Mouse (Mus musculus) kidney, embryonic 16.5 days (tissue): ENCODE measurements around the gene Dip2b. TPM values are rescaled to one million over a fixed set of nuclear protein-coding genes. Genes with fewer than 3 reads are reported as not detected.
"Not testable (repeated sequence)": the region's sequence is repeated elsewhere in the genome, so short reads cannot be mapped to it uniquely, and the experiment has no call there.

Experiments used
- ATAC-seq: fragments of 200-750 bp; cut with Nextera tagmentation; 2 replicates; pipeline ENCODE4 v1.8.0; 2017; ENCODE audit warnings: moderate TSS enrichment; ENCODE audit not compliant: low FRiP score, low TSS enrichment
- H3K27ac ChIP-seq: fragments of 300-500 bp; sonication (generic); 2 replicates; pipeline ENCODE4 v1.5.1; 2014; ENCODE audit warnings: low read length
- H3K27me3 ChIP-seq: fragments of 300-500 bp; sonication (generic); 2 replicates; pipeline ENCODE4 v1.6.1; 2014; ENCODE audit warnings: low read length, control low read depth, mixed read lengths; ENCODE audit not compliant: insufficient read depth
- H3K36me3 ChIP-seq: fragments of 300-500 bp; sonication (generic); 2 replicates; pipeline ENCODE4 v1.6.1; 2014; ENCODE audit warnings: low read length, control low read depth, mixed read lengths; ENCODE audit not compliant: insufficient read depth
- H3K4me1 ChIP-seq: fragments of 300-500 bp; sonication (generic); 2 replicates; pipeline ENCODE4 v1.6.1; 2014; ENCODE audit warnings: low read length, control low read depth, mixed read lengths; ENCODE audit not compliant: insufficient read depth
- H3K4me2 ChIP-seq: fragments of 300-500 bp; sonication (generic); replicated peaks from 2 replicates; pipeline ENCODE4 v1.6.1; 2014; ENCODE audit warnings: low read depth, low read length
- H3K4me3 ChIP-seq: fragments of 300-500 bp; sonication (generic); 2 replicates; pipeline ENCODE4 v1.5.1; 2014; ENCODE audit warnings: mild to moderate bottlenecking, low read length
- H3K9ac ChIP-seq: fragments of 300-500 bp; sonication (generic); replicated peaks from 2 replicates; pipeline ENCODE4 v1.6.1; 2014; ENCODE audit warnings: low read length
- H3K9me3 ChIP-seq: fragments of 300-500 bp; sonication (generic); 2 replicates; pipeline ENCODE4 v1.6.1; 2016; ENCODE audit warnings: low read length, control low read depth
- WGBS: fragments of 180-500 bp; shearing (Covaris S2); extraction: QIAGEN DNeasy Blood & Tissue Kit; methylation state at CpG from one replicate; pipeline ENCODE4 v1.1.7; 2014; 5-methylcytosine and 5-hydroxymethylcytosine counted together
- polyA plus RNA-seq: library from polyadenylated mRNA; unstranded; fragments of >200 nt; fragmentation: Nextera tagmentation; extraction: Ambion mirVana; gene quantifications from 2 replicates; pipeline ENCODE4 v1.2.1, GENCODE M21; 2015

The Dip2b gene
- polyA plus RNA-seq, 1 experiment from 2014 or later = 8.8 TPM

DNA sequence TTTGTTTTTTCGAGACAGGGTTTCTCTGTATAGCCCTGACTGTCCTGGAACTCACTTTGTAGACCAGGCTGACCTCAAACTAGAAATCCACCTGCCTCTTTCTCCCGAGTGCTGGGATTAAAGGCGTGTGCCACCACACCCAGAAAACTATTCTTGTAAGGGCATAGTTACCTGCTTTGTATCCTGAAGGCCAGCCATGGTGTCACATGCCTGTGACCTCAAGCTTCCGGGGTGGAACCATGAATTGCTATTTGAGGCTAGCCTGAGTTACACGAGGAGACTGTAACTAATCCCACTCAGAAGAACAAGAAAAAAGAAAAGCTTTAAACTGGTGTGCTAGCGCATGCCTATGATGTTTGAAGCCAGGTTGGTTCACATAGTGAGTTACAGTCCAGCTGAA is 217.9 kb downstream of the Dip2b start:
- no peak overlapping the region for H3K4me3 ChIP-seq
- WGBS = 85% methylated on average over 6 of the region's 6 CpGs
- peaks cover 66% of the 10 kb centered on the region for H3K36me3 ChIP-seq
- no peak overlapping the region for H3K4me2 ChIP-seq
- no peaks in the 10 kb centered on the region for H3K4me1 ChIP-seq
- no peak overlapping the region for H3K9ac ChIP-seq
- H3K27me3 ChIP-seq = no peaks in the 10 kb centered on the region
- no peak overlapping the region for H3K27ac ChIP-seq
- no peaks in the 10 kb centered on the region for H3K9me3 ChIP-seq
- ATAC-seq = no peak

DNA sequence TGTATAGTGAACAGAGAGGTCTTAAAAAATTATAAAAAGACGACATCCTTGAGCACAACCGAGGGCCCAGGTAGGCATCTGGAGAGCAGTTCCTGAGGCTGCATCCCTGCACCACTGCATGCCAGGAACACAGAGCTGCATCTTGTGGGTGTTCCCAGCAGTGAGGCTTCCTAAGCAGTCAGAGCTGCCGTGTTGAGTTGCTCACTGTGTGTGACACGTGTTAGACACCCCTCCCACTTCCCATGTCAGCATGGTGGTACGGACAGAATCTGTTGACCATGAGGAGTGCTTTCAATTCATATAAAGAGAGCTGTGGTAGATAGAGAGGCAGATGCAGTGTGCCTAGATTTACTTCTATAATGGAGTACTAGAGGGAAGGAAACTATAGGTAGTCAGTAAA is 218.8 kb downstream of the Dip2b start:
- H3K27me3 ChIP-seq = no peaks in the 10 kb centered on the region
- H3K36me3 ChIP-seq = peaks cover 61% of the 10 kb centered on the region
- WGBS = 90% methylated on average over 5 of the region's 5 CpGs
- H3K4me1 ChIP-seq = no peaks in the 10 kb centered on the region
- H3K4me3 ChIP-seq = no peak overlapping the region
- ATAC-seq = no peak
- no peak overlapping the region for H3K4me2 ChIP-seq
- no peak overlapping the region for H3K9ac ChIP-seq
- H3K9me3 ChIP-seq = no peaks in the 10 kb centered on the region
- H3K27ac ChIP-seq = no peak overlapping the region

DNA sequence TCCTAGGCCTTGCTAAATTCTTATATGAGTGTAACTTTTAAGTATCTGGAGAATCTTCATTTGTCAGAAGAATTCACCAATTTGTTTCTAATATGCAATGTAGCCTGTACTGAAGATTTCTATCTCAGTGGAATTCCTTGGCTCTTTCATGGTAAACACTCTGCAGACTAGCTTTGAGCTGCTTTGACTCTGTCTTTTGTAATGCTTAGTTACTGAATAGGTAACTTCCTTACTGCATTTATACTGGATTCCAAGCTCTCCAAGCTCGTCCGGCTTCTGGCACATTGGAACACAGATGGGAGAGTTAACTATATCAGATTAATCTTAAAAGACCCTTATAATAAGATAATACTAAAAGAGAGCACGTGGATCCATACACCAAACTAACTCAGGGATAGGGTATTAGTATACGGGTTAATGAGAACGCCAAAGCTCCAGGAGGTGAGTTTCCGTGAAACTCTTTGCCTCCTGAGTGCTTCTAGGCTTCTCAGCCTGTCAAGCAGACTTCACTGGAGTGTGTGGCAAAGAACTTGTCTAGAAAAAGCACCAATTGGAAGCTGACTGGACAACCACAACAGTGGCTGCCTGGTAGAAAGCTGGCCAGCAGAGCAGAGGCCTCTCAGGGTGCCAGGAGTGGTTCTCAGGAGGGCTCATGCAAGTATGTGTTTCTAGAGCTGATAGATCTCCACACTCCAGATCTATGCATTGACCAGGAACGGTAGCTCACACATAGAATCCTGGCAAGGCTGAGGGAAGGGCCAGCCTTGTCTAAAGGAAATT is 220.4 kb downstream of the Dip2b start:
- no peak for ATAC-seq
- 96% methylated on average over 7 of the region's 7 CpGs for WGBS
- peaks cover 51% of the 10 kb centered on the region for H3K36me3 ChIP-seq

DNA sequence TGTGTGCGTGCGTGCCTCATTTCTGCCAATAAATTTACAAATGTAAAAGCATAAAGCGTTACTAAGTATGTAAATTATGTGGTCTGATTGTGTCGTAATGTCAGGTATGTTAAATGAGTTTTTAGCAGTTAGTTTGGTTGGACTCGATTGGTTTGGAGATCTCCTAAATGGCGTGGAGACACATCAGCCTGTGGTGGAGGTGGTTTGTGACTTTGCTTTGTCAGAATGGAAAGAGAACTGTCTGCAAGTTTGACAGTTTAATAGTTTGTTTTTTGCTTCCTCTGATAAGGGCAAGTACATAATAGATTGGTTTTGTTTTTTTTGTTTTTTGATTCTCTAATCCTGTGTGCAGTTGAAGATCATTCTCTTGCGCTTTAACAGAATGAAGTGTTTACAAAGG is 221.9 kb downstream of the Dip2b start:
- H3K4me1 ChIP-seq, H3K27ac ChIP-seq, H3K9ac ChIP-seq, H3K4me2 ChIP-seq, H3K27me3 ChIP-seq, H3K9me3 ChIP-seq, H3K4me3 ChIP-seq, ATAC-seq: not testable (repeated sequence)
- WGBS = 91% methylated on average over 7 of the region's 7 CpGs
- H3K36me3 ChIP-seq = peaks cover 36% of the 10 kb centered on the region

More for the DNA sequence above, 220.4 kb downstream of the Dip2b start:
- Histone ChIP-seq H3K9ac (no peak overlapping the region), H3K4me3 (no peak overlapping the region), H3K4me2 (no peak overlapping the region), H3K9me3 (no peaks in the 10 kb centered on the region), H3K27me3 (no peaks in the 10 kb centered on the region), H3K4me1 (no peaks in the 10 kb centered on the region), H3K27ac (no peak overlapping the region)

DNA sequence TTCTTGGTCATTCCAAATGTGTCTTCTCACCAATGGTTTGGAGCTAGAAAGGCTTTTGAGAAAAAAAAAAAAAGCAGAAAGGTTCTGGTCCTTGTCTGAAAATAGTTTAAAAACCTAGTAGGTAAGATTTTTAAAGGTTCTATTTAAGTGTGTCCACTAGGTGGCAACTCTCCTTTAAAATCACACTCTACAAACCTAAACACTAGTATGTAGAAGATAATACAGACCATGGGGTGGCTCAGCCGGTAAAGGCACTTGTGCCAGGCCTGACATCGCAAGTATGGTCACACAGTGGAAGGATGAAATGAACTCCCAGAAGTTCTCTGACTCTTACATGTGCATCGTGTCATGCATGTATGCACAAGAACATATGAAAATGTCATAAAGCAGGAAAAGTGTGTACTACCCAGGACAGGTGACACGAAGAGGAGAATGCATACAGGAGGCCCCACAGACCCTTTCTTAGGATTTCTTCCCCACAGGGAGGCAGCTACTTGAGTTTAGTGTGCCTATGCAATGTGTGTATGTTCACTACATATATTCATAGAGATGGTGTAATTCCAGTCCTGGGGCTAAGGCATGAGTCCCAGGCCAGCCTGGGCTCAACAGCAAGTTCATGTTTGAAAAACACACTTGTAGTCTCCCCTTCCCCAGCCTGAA is 224.9 kb downstream of the Dip2b start:
- Histone ChIP-seq H3K4me1 (no peaks in the 10 kb centered on the region), H3K9ac (no peak overlapping the region), H3K27ac (no peak overlapping the region), H3K36me3 (peaks cover 11% of the 10 kb centered on the region), H3K4me2 (no peak overlapping the region), H3K4me3 (no peak overlapping the region), H3K27me3 (no peaks in the 10 kb centered on the region), H3K9me3 (no peaks in the 10 kb centered on the region)
- WGBS = 25% methylated on average over 4 of the region's 4 CpGs
- no peak for ATAC-seq

DNA sequence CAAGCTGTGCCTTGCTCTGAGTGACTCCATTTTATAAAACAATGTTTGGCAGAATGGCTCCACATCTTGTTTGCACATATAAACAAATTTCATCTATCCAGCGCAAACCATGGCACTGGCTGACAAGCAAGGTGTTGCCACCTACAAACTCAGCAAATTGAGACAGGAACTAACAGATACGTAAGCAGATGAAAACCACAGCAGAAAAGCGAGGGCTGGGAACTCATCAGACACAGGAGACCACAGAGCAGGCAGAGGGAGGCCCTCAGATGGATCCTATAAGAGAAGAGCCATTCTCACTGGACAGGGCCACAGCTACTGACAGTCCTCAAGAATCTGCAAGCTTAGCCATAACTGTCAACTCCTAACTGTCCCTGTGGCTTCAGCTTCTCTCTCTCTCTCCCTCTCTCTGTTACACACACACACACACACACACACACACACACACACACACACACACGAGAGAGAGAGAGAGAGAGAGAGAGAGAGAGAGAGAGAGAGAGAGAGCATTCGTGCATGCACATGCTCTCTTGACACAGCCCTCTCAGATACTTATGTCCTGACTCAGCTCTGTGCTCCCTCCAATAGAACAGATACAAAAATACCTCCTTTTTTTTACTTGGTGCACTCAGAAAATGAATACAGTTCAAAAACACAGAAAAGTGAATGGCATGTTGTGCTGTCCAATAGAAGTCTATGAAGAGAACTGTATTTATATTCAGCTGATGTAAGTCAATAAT is 227.3 kb downstream of the Dip2b start:
- no peak overlapping the region for H3K27ac ChIP-seq
- no peak for ATAC-seq
- no peak overlapping the region for H3K4me2 ChIP-seq
- H3K4me1 ChIP-seq = no peaks in the 10 kb centered on the region
- H3K36me3 ChIP-seq = 0 out of 2 replicates have a peak, but pooled peaks cover 6% of the 10 kb centered on the region
- H3K27me3 ChIP-seq = no peaks in the 10 kb centered on the region
- H3K9ac ChIP-seq = no peak overlapping the region
- no peaks in the 10 kb centered on the region for H3K9me3 ChIP-seq
- H3K4me3 ChIP-seq = no peak overlapping the region
- WGBS = 84% methylated on average over 4 of the region's 5 CpGs

DNA sequence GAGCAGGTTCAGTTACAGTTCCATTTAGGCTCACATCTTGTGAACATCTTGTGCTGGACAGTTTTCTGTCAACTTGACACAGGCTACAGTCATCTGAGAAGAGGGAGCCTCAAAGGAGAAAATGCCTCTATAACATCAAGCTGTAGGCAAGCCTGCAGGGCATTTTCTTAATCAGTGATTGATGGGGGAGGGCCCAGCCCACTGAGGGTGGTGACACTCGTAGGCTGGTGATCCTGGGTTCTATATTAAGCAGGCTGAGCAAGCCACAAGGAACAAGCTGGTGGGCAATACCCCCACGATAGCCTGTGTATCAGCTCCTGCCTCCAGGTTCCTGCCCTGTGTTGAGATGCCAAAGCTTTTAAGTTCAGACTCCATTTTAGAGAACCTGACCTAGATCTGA is 230.5 kb downstream of the Dip2b start:
- no peaks in the 10 kb centered on the region for H3K4me1 ChIP-seq
- no peak overlapping the region for H3K4me2 ChIP-seq
- peaks cover 3% of the 10 kb centered on the region; the same call in 1 of the 2 replicates for H3K9me3 ChIP-seq
- H3K4me3 ChIP-seq = no peak overlapping the region
- H3K9ac ChIP-seq = no peak overlapping the region
- H3K27ac ChIP-seq = no peak overlapping the region
- H3K36me3 ChIP-seq = no peaks in the 10 kb centered on the region
- no peaks in the 10 kb centered on the region for H3K27me3 ChIP-seq
- ATAC-seq = no peak
- WGBS = 79% methylated on average over 2 of the region's 2 CpGs

Other genes starting within 250 kb of the Dip2b start
- gene Lima1, start 163.2 kb upstream of the Dip2b start, polyA plus RNA-seq = 54.7 and 62.1 TPM in 2 replicates
- gene Fam186a, start 71.6 kb upstream of the Dip2b start, polyA plus RNA-seq = 0.02 TPM in 1 of 2 replicates, not detected in the other
- 33.7 and 39.6 TPM in 2 replicates for gene Larp4, start 68.6 kb upstream of the Dip2b start, polyA plus RNA-seq
- 44.2 and 46.6 TPM in 2 replicates for gene Atf1, start 189.2 kb downstream of the Dip2b start, polyA plus RNA-seq
- not detected in 2 replicates for gene Tmprss12, start 242.2 kb downstream of the Dip2b start, polyA plus RNA-seq